Comparison of ENCODE assay signal across 22 mouse cellular contexts in genomic region chr17:5552036-5552760, GRCm38 (mm10). TPM values are rescaled to one million over a fixed set of nuclear protein-coding genes. Genes with fewer than 3 reads are reported as not detected.
A peak's percentile ranks its signal among the peaks of the same experiment; 100 is the strongest.
DNase-seq lines count a peak whose midpoint lies in the region; ATAC-seq and TF ChIP-seq lines count a peak whose summit lies in the region.
"Had no signal": no experiment of that assay in that cellular context is flagged by ENCODE, and none has a peak within 500 bp of the region (broad histone marks: within the 10 kb centered on the region; RNA-seq: fewer than 3 reads in every experiment).

No protein-coding gene starts in this region.

- H3K27me3 ChIP-seq in kidney, embryonic 16.5 days (ENCODE audit: insufficient read depth, low read length), result no peaks in the 10 kb centered on the region
- H3K27me3 ChIP-seq in liver, embryonic 16.5 days (ENCODE audit: control insufficient read depth, insufficient read depth, low read depth, low read length), result no peaks in the 10 kb centered on the region
- no peaks in the 10 kb centered on the region for H3K27me3 ChIP-seq in liver, postnatal 0 days (ENCODE audit: insufficient read depth, low read length)
- H3K27me3 ChIP-seq: embryonic facial prominence, embryonic 12.5 days; embryonic facial prominence, embryonic 15.5 days; hindbrain, embryonic 12.5 days had no signal

- H3K9me3 ChIP-seq in kidney, embryonic 16.5 days (ENCODE audit: low read length), result no peaks in the 10 kb centered on the region
- H3K9me3 ChIP-seq in liver, embryonic 16.5 days (replicated peaks; ENCODE audit: control insufficient read depth, low read length), result no peaks in the 10 kb centered on the region
- H3K9me3 ChIP-seq in liver, postnatal 0 days (ENCODE audit: low read length), result no peaks in the 10 kb centered on the region
- H3K9me3 ChIP-seq: embryonic facial prominence, embryonic 12.5 days; embryonic facial prominence, embryonic 15.5 days; hindbrain, embryonic 12.5 days had no signal

- no peak overlapping the region for H3K4me3 ChIP-seq in kidney, embryonic 16.5 days (ENCODE audit: low read length)
- no peak overlapping the region for H3K4me3 ChIP-seq in liver, embryonic 16.5 days (ENCODE audit: low read depth, low read length)
- no peak overlapping the region for H3K4me3 ChIP-seq in liver, postnatal 0 days (ENCODE audit: low read depth, low read length)
- H3K4me3 ChIP-seq: embryonic facial prominence, embryonic 12.5 days; embryonic facial prominence, embryonic 15.5 days; gastrocnemius, adult 2 months; hindbrain, embryonic 12.5 days had no signal

- H3K36me3 ChIP-seq in kidney, embryonic 16.5 days (ENCODE audit: insufficient read depth, low read length), result no peaks in the 10 kb centered on the region
- no peaks in the 10 kb centered on the region for H3K36me3 ChIP-seq in liver, embryonic 16.5 days (ENCODE audit: control insufficient read depth, insufficient read depth)
- no peaks in the 10 kb centered on the region for H3K36me3 ChIP-seq in liver, postnatal 0 days (replicated peaks; ENCODE audit: insufficient read depth, low read length)
- H3K36me3 ChIP-seq: embryonic facial prominence, embryonic 12.5 days; embryonic facial prominence, embryonic 15.5 days; hindbrain, embryonic 12.5 days had no signal

- no peak for TF ChIP-seq CTCF in liver, postnatal 0 days (IDR thresholded peaks at IDR 0.05; ENCODE audit: low read depth)

- H3K9ac ChIP-seq in kidney, embryonic 16.5 days (replicated peaks; ENCODE audit: low read length), result no peak overlapping the region
- H3K9ac ChIP-seq in liver, embryonic 16.5 days (ENCODE audit: low read depth, low read length), result no peak overlapping the region
- H3K9ac ChIP-seq in liver, postnatal 0 days (replicated peaks), result no peak overlapping the region
- H3K9ac ChIP-seq: embryonic facial prominence, embryonic 12.5 days; embryonic facial prominence, embryonic 15.5 days; forebrain, postnatal 0 days; hindbrain, embryonic 12.5 days had no signal

- no peak overlapping the region for H3K27ac ChIP-seq in kidney, embryonic 16.5 days (ENCODE audit: low read length)
- no peak overlapping the region for H3K27ac ChIP-seq in liver, embryonic 16.5 days (ENCODE audit: low read length)
- no peak overlapping the region for H3K27ac ChIP-seq in liver, postnatal 0 days (ENCODE audit: low read depth)
- H3K27ac ChIP-seq: embryonic facial prominence, embryonic 12.5 days; embryonic facial prominence, embryonic 15.5 days; gastrocnemius, adult 2 months; hindbrain, embryonic 12.5 days had no signal

- DNase-seq in kidney, adult 9 months, result peak; percentile 42
- no peak for DNase-seq in liver, postnatal 0 days
- no peak for DNase-seq in spleen, postnatal 4 days (ENCODE audit: low spot score in 2 of 2)
- DNase-seq: adrenal gland, adult 2 months; adrenal gland, postnatal 14 days; cerebellum, adult 11 months; cerebellum, adult 2 months; cerebellum, adult 9-11 months; cerebellum, postnatal 25 days; forebrain, postnatal 0 days; gastrocnemius, adult 2 months; gastrocnemius, postnatal 14 days; heart, adult 11 months had no signal

- H3K4me1 ChIP-seq in kidney, embryonic 16.5 days (ENCODE audit: insufficient read depth, low read length), result peaks cover 8% of the 10 kb centered on the region; the same call in 1 of the 2 replicates
- no peaks in the 10 kb centered on the region; the same call in none of the 2 replicates for H3K4me1 ChIP-seq in liver, embryonic 16.5 days (ENCODE audit: control insufficient read depth, low read depth, low read length)
- peaks cover 8% of the 10 kb centered on the region; the same call in 1 of the 2 replicates for H3K4me1 ChIP-seq in liver, postnatal 0 days (ENCODE audit: insufficient read depth)
- H3K4me1 ChIP-seq: embryonic facial prominence, embryonic 12.5 days; embryonic facial prominence, embryonic 15.5 days; hindbrain, embryonic 12.5 days had no signal

- no peak for ATAC-seq in kidney, embryonic 16.5 days (ENCODE audit: low FRiP score, low TSS enrichment)
- 0 out of 2 replicates have a peak, but pooled peaks have one; percentile 45 for ATAC-seq in liver, embryonic 16.5 days (ENCODE audit: low read depth)
- no peak for ATAC-seq in liver, postnatal 0 days
- 0 out of 2 replicates have a peak, but pooled peaks have one; percentile 14 for ATAC-seq in megakaryocyte progenitor cell, adult 5-6 weeks (replicated peaks; ENCODE audit: poor library complexity)
- ATAC-seq: CD4-positive, CD25-positive, alpha-beta regulatory T cell, adult 4 months; forebrain, embryonic 14.5 days; forebrain, postnatal 0 days had no signal

- H3K4me2 ChIP-seq in kidney, embryonic 16.5 days (replicated peaks; ENCODE audit: low read depth, low read length), result no peak overlapping the region
- no peak overlapping the region for H3K4me2 ChIP-seq in liver, embryonic 16.5 days (ENCODE audit: low read depth, low read length)
- no peak overlapping the region for H3K4me2 ChIP-seq in liver, postnatal 0 days (ENCODE audit: low read depth, low read length)
- H3K4me2 ChIP-seq: embryonic facial prominence, embryonic 12.5 days; embryonic facial prominence, embryonic 15.5 days; heart, embryonic 11.5 days; hindbrain, embryonic 12.5 days had no signal

- TF ChIP-seq EP300 in liver, postnatal 0 days (IDR thresholded peaks at IDR 0.05; ENCODE audit: low read depth), result no peak

- WGBS in kidney, embryonic 16.5 days, result 41% methylated on average over 14 of the region's 14 CpGs
- 57% methylated on average over 14 of the region's 14 CpGs for WGBS in liver, embryonic 16.5 days (ENCODE audit: insufficient replicate concordance)
- WGBS in liver, postnatal 0 days (ENCODE audit: insufficient replicate concordance), result 59% methylated on average over 14 of the region's 14 CpGs

RNA-seq across cellular contexts. Expression of gene Zdhhc14, which starts 59.8 kb away (rescaled TPM):
- polyA plus RNA-seq in kidney, embryonic 16.5 days (2015; fragmentation: Nextera tagmentation; extraction: Ambion mirVana), result 1.4 and 2.5 TPM in 2 replicates
- polyA plus RNA-seq in liver, embryonic 16.5 days (2015; fragmentation: Nextera tagmentation; extraction: Ambion mirVana), result 2.0 and 3.0 TPM in 2 replicates
- 2.4 and 2.7 TPM in 2 replicates for polyA plus RNA-seq in liver, postnatal 0 days (2015; fragmentation: Nextera tagmentation; extraction: Ambion mirVana)
- total RNA-seq in megakaryocyte progenitor cell, adult 5-6 weeks (2015), result 2.1 and 2.2 TPM in 2 replicates
- 1.00 and 1.7 TPM in 2 replicates for total RNA-seq in megakaryocyte progenitor cell, adult 5-6 weeks (2017)

Comparison
In these comparisons a context has a peak if more than half of its experiments do, and no peak if none do; other contexts are left out.
1. ATAC-seq: peak in liver, embryonic 16.5 days (single experiment) and megakaryocyte progenitor cell, adult 5-6 weeks (single experiment); none in kidney, embryonic 16.5 days (single experiment) and liver, postnatal 0 days (single experiment).